Mouse (Mus musculus) sigmoid colon, adult 10 weeks (tissue): ENCODE measurements around the gene Rnf225. TPM values are rescaled to one million over a fixed set of nuclear protein-coding genes. Genes with fewer than 3 reads are reported as not detected.

Experiments used
- polyA plus RNA-seq: library from polyadenylated mRNA; stranded (reverse); fragments of 350-450 nt; fragmentation: Illumina TruSeq; extraction: RNeasy Lipid Tissue Mini Kit (QIAGEN cat#74804); gene quantifications from one replicate; pipeline ENCODE4 v1.2.3, GENCODE M21; 2014; ENCODE audit warnings: low read depth, low replicate concordance

Rnf225 gene
- 0.35 TPM for polyA plus RNA-seq

DNA sequence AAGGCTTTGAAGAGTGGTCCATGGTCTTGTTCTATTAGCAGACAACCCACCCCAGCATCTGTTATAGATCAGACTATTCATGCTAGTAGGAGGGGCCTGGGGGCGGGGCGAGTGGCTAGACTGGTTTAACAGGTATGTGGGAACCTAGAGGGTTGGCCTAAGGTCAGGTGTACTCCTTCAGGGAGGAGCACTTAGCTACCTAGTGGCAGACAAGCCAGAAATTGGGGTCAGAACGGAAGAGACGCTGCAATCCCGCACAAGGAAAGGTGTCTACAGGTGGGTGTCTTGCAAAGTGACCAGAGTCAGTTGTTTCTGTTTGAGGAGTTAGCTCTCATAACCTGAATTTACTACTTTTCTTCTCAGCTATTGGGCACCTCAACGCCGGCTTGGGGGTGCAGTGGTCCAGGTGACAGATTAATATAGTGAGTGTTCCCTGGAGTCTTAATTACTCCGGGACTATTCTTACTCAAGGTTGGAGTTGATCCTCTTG is at the start of gene Rnf225:
Rnf225 (plus strand) TSS at position 226 of the 490 bp plus-strand sequence.

GRCm38 (mm10) chr7:12880911-12881660 is 46.1 kb upstream of the Rnf225 start, which contains the start of gene Zfp128:
Gene Zfp128 (plus strand): TSS chr7:12881177.

DNA sequence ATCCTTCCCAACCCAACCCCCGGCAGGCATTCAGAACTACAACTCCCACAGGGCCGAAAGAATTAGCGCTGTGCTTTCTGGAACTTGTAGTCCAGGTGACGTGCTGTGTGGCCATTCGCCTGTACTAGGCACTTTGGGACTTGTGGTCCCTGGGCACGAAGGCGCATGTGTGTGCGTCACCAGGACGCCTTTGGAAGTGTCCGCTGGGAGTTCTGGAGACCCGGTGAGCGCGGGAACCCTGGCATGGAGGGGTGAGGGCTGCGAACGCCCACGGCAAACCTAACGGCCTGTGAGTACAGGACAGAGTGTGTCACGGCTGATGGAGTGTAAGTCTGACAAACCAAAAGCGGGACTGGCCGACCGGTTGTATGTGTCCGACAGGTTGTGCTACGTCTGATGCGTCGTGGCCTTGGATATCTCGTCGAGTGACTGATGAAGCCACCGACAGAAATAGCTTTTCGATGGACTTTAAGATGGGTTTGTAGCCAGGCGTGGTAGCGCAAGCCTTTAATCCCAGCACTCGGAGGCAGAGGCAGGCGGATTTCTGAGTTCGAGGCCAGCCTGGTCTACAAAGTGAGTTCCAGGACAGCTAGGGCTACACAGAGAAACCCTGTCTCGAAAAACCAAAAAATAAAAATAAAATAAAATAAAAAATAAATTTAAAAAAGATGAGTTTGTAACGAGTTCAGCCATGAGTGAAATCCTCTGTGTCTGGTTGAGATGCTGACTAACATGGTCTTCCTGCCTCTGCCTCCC is 29.4 kb upstream of the Rnf225 start, which contains the start of gene Zscan22:
Zscan22 (plus strand) TSS at position 161 of the 756 bp plus-strand sequence.

DNA sequence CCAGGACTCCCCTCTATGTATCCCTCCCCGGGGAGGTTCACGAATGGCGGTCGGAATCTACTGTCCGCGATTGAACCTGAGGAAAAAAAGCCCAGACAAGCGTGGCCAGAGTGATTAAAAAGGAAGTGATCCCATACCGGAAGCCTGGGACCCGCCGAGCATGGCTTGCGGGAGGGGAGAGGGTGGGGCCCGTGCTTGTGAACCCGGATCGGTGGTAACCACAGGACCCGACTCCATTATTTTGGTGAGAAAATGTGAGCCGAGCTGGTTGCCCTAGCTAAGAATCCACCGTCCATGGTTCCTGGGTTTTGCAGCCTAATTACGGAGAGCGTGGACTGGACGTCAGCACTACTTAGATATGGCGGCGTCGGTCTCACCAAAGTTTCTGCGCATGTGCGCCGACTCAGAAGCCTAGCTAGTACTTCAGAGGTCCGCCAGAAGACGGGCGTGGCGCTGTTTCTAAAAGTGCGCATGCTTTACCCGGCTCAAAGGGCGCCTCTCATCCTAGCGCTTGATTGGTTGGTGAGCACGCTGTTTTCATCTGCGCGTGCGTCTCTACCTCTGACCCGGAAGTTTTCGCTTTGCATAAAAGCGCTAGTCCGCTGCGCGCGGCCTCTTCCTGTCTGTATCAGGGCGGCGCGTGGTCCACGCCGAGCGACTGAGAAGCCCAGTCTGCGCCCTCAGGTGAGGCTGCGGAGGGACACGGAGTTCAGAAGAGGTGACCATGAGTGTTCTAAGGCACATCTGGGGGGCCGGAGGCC is 5.3 kb upstream of the Rnf225 start, which contains the start of gene Rps5:
Rps5 (plus strand) TSS at position 586 of the 761 bp plus-strand sequence.

DNA sequence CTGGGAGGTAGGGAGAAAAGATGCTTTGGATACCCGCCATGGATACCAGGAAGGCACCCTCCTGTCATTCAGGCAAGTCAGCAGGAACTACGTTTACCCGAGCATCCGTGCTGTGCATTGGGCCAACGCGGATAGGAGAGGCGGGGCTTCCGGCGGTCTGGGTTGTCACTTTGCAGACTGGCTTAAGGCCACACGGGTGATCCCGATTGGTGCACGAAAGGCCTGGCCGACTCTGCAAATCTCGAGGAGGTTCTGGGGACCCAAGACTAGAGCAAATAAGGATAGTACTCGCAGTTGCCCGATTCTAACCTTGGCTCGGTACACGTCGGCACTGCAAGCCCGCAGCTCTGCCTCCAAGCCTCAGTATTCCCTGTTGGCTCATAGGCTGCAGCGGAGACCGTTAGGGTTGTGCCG is 38.5 kb downstream of the Rnf225 start, which contains the start of gene Zfp324:
Zfp324 (plus strand) TSS at position 161 of the 414 bp plus-strand sequence.

DNA sequence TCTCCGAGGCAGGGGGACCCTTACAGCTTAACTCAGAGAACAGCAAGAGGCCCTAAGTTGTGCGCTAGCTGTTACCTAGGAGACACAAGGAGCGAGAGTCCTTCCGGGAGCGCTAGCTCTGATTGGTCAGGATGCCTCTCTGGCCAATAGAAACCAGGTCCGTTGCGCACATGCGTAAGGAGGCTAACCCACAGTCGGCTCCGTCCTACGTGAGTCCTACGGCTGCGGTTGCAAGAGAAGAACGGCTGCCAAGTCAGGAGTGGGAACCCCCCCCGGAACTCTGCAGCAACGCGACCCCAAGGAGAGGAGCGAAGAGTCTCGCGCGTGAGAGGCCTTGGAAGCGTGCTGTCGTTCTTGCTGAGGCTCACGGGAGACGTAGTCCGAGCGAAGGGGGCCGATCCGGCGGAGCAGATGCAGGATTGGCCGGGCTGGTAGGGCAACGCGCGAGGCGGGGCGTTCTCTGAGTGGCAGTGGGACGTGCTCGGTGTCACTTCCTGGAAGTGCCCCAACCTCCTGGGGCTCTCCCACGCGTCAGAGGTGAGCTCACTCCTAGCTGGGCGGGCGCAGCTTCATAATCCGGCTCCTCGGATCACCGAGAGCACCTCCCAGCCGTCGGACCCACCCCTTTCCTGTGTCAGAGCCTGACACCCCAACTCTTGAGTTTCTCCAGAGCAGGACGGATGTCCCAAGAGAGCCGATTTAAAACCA is 50.6 kb downstream of the Rnf225 start, which contains the start of gene Zfp446:
Zfp446 (plus strand) TSS at position 167 of the 708 bp plus-strand sequence.

Other genes starting within 250 kb of the Rnf225 start
- gene Vmn2r55, start 242.4 kb upstream of the Rnf225 start, polyA plus RNA-seq: not detected
- not detected for gene Vmn2r56, start 192.4 kb upstream of the Rnf225 start, polyA plus RNA-seq
- 0.85 TPM for gene Zscan18, start 123.8 kb upstream of the Rnf225 start, polyA plus RNA-seq
- 30.5 TPM for gene Zfp329, start 108.6 kb upstream of the Rnf225 start, polyA plus RNA-seq
- 39.9 TPM for gene Zfp110, start 92.7 kb upstream of the Rnf225 start, polyA plus RNA-seq
- 3.1 TPM for gene Zfp128, start 46.2 kb upstream of the Rnf225 start, polyA plus RNA-seq
- gene Zscan22, start 29.6 kb upstream of the Rnf225 start, polyA plus RNA-seq: 4.5 TPM
- gene Rps5, start 5.1 kb upstream of the Rnf225 start, polyA plus RNA-seq: 29.4 TPM
- gene Zfp324, start 38.4 kb downstream of the Rnf225 start, polyA plus RNA-seq: 2.2 TPM
- gene Zfp446, start 50.4 kb downstream of the Rnf225 start, polyA plus RNA-seq: 2.7 TPM
- gene Slc27a5, start 70.8 kb downstream of the Rnf225 start, polyA plus RNA-seq: not detected
- gene Trim28, start 71.7 kb downstream of the Rnf225 start, polyA plus RNA-seq: 16.1 TPM
- 0.54 TPM for gene Zbtb45, start 82.6 kb downstream of the Rnf225 start, polyA plus RNA-seq
- gene Chmp2a, start 107.4 kb downstream of the Rnf225 start, polyA plus RNA-seq: 95.3 TPM
- gene Ube2m, start 110.9 kb downstream of the Rnf225 start, polyA plus RNA-seq: 41.1 TPM
- 0.79 TPM for gene Mzf1, start 127.3 kb downstream of the Rnf225 start, polyA plus RNA-seq
- not detected for gene Vmn1r85, start 167.8 kb downstream of the Rnf225 start, polyA plus RNA-seq
- not detected for gene Vmn1r86, start 192.5 kb downstream of the Rnf225 start, polyA plus RNA-seq
- not detected for gene Vmn1r87, start 212.7 kb downstream of the Rnf225 start, polyA plus RNA-seq
- not detected for gene Vmn1r88, start 232.2 kb downstream of the Rnf225 start, polyA plus RNA-seq